Mouse (Mus musculus) layer of hippocampus, postnatal 14 days (tissue): Measurements from ENCODE around the gene Pifo. TPM values are rescaled to one million over a fixed set of nuclear protein-coding genes. Genes with fewer than 3 reads are reported as not detected.

Experiments used
- DNase-seq, 2 experiments: peaks; one replicate each; pipeline ENCODE4 v3.0.0; 2021 to 2022; ENCODE audit warnings: low spot score in 2 of 2, mixed read lengths in 1 of 2
- total RNA-seq, 2 experiments: library from RNA; stranded (reverse); gene quantifications; 2 replicates each; pipeline ENCODE4 v1.2.3; 2021

Pifo gene
- total RNA-seq, 2 experiments from 2014 or later, result 0.41 to 1.8 TPM

GRCm38 (mm10) chr3:105958204-105958603 is 56.2 kb downstream of the Pifo start:
- no peak for DNase-seq

GRCm38 (mm10) chr3:105957235-105957634 is 57.2 kb downstream of the Pifo start:
- DNase-seq, result no peak

GRCm38 (mm10) chr3:105951348-105951747 is 63.1 kb downstream of the Pifo start:
- no peak for DNase-seq

Other genes starting within 250 kb of the Pifo start
- gene Rap1a, start 213.3 kb downstream of the Pifo start, total RNA-seq, result 100 to 1,000 TPM; 125 to 130 TPM
- under 1 TPM; 0.62 to 0.95 TPM for gene Adora3, start 143.8 kb downstream of the Pifo start, total RNA-seq
- under 1 TPM in 1 of 2 experiments, not detected in 1; 0.69 TPM for gene Tmigd3, start 143.7 kb downstream of the Pifo start, total RNA-seq
- gene I830077J02Rik, start 82.0 kb downstream of the Pifo start, total RNA-seq, result under 1 TPM; 0.55 to 0.86 TPM
- 10 to 100 TPM; 53.2 to 57.2 TPM for gene Wdr77, start 55.3 kb downstream of the Pifo start, total RNA-seq
- gene Atp5f1, start 54.5 kb downstream of the Pifo start, total RNA-seq, result 100 to 1,000 TPM; 308 to 321 TPM
- gene Ovgp1, start 40.9 kb downstream of the Pifo start, total RNA-seq, result 1 to 10 TPM; 2.2 TPM
- not detected for gene Chil5, start 18.2 kb upstream of the Pifo start, total RNA-seq
- under 1 TPM; 0.58 to 0.60 TPM for gene Chia1, start 98.6 kb upstream of the Pifo start, total RNA-seq
- gene Chil3, start 152.9 kb upstream of the Pifo start, total RNA-seq, result not detected
- not detected for gene Chil4, start 204.9 kb upstream of the Pifo start, total RNA-seq